Mouse (Mus musculus) olfactory bulb, adult 2 months (tissue): ENCODE results near the gene Men1.

ENCODE experiments used
- CTCF ChIP-seq: fragments of 200-500 bp; IDR thresholded peaks from 2 replicates; pipeline ENCODE4 v1.5.1; 2012; ENCODE audit warnings: low read depth, mild to moderate bottlenecking, low read length, moderate library complexity; ENCODE audit not compliant: insufficient read depth
- POLR2A ChIP-seq: fragments of 200-500 bp; IDR thresholded peaks from 2 replicates; pipeline ENCODE4 v1.6.1; 2012; ENCODE audit warnings: mild to moderate bottlenecking, low read depth, low read length, moderate library complexity; ENCODE audit not compliant: insufficient read depth

- no peak for TF ChIP-seq POLR2A
- no peak for TF ChIP-seq CTCF
Observed at GRCm38 (mm10) chr19:6310181-6310580, 24.6 kb upstream of the Men1 start.
